Mouse (Mus musculus): ENCODE measurements around the gene Ager.

The Ager gene

GRCm38 (mm10) chr17:34604511-34605237, 7.0 kb downstream of the Ager start:
- no peak for DNase-seq (ENCODE audit: low spot score)

GRCm38 (mm10) chr17:34605609-34606008, 7.9 kb downstream of the Ager start:
- DNase-seq (ENCODE audit: low spot score): peak; percentile 95

- DNase-seq (ENCODE audit: low spot score): no peak
Observed at GRCm38 (mm10) chr17:34606186-34607039, 8.8 kb downstream of the Ager start.

GRCm38 (mm10) chr17:34607997-34608396, 10.3 kb downstream of the Ager start:
- no peak for DNase-seq (ENCODE audit: low spot score)

GRCm38 (mm10) chr17:34611050-34611449, 13.4 kb downstream of the Ager start:
- no peak for DNase-seq (ENCODE audit: low spot score)

- no peak for DNase-seq (ENCODE audit: low spot score)
Observed at GRCm38 (mm10) chr17:34613054-34613645, 15.5 kb downstream of the Ager start.

GRCm38 (mm10) chr17:34613830-34614229, 16.2 kb downstream of the Ager start:
- DNase-seq (ENCODE audit: low spot score): no peak

- no peak for DNase-seq (ENCODE audit: low spot score)
Observed at GRCm38 (mm10) chr17:34615871-34616270, 18.2 kb downstream of the Ager start, which contains the start of gene Egfl8. Gene Egfl8 (minus strand): TSS chr17:34615971.

- DNase-seq (ENCODE audit: low spot score): no peak
Observed at GRCm38 (mm10) chr17:34618999-34619398, 21.3 kb downstream of the Ager start.

GRCm38 (mm10) chr17:34621006-34621405, 23.3 kb downstream of the Ager start:
- no peak for DNase-seq (ENCODE audit: low spot score)

- no peak for DNase-seq (ENCODE audit: low spot score)
Observed at GRCm38 (mm10) chr17:34623161-34623560, 25.5 kb downstream of the Ager start.

- no peak for DNase-seq (ENCODE audit: low spot score)
Observed at GRCm38 (mm10) chr17:34624981-34625380, 27.3 kb downstream of the Ager start.

GRCm38 (mm10) chr17:34626062-34626772, 28.6 kb downstream of the Ager start:
- DNase-seq (ENCODE audit: low spot score): no peak

GRCm38 (mm10) chr17:34626773-34627092, 29.1 kb downstream of the Ager start:
- no peak for DNase-seq (ENCODE audit: low spot score)

- DNase-seq (ENCODE audit: low spot score): peak; percentile 83
Observed at GRCm38 (mm10) chr17:34627093-34627942, 29.7 kb downstream of the Ager start.

- no peak for DNase-seq (ENCODE audit: low spot score)
Observed at GRCm38 (mm10) chr17:34627943-34628643, 30.4 kb downstream of the Ager start, which contains the start of gene Ppt2. Gene Ppt2 (minus strand): TSS chr17:34628510.

- no peak for DNase-seq (ENCODE audit: low spot score)
Observed at GRCm38 (mm10) chr17:34628644-34628967, 30.9 kb downstream of the Ager start.

GRCm38 (mm10) chr17:34629221-34629751, 31.6 kb downstream of the Ager start, which contains the start of gene Prrt1:
Gene Prrt1 (plus strand): TSS chr17:34629533.
- DNase-seq (ENCODE audit: low spot score): no peak

- DNase-seq (ENCODE audit: low spot score): no peak
Observed at GRCm38 (mm10) chr17:34629796-34630603, 32.3 kb downstream of the Ager start.
